Mouse (Mus musculus) lung, postnatal 0 days (tissue): ENCODE measurements around the gene Skp1a. TPM values are rescaled to one million over a fixed set of nuclear protein-coding genes. Genes with fewer than 3 reads are reported as not detected.

ENCODE experiments used
- ATAC-seq: fragments of 200-750 bp; cut with Nextera tagmentation; 2 replicates; pipeline ENCODE4 v1.8.0; 2017; ENCODE audit warnings: moderate library complexity
- DNase-seq: peaks from one replicate; pipeline ENCODE4 v3.0.0-alpha.2; 2016; ENCODE audit warnings: low spot score
- H3K27ac ChIP-seq: fragments of 300-500 bp; sonication (generic); 2 replicates; pipeline ENCODE4 v1.5.1; 2014; ENCODE audit warnings: antibody characterized with exemption, mild to moderate bottlenecking, low read length, mixed read lengths
- H3K27me3 ChIP-seq: fragments of 300-500 bp; sonication (generic); replicated peaks from 2 replicates; pipeline ENCODE4 v1.6.1; 2014; ENCODE audit warnings: low read length, mixed read lengths; ENCODE audit not compliant: insufficient read depth
- H3K36me3 ChIP-seq: fragments of 300-500 bp; sonication (generic); 2 replicates; pipeline ENCODE4 v1.6.1; 2014; ENCODE audit warnings: low read length, mixed read lengths; ENCODE audit not compliant: insufficient read depth
- H3K4me1 ChIP-seq: fragments of 300-500 bp; sonication (generic); 2 replicates; pipeline ENCODE4 v1.6.1; 2014; ENCODE audit warnings: antibody characterized with exemption, low read depth, low read length, mixed read lengths; ENCODE audit not compliant: insufficient read depth
- H3K4me2 ChIP-seq: fragments of 300-500 bp; sonication (generic); replicated peaks from 2 replicates; pipeline ENCODE4 v1.6.1; 2014; ENCODE audit warnings: low read depth, mild to moderate bottlenecking, low read length, moderate library complexity, mixed read lengths
- H3K4me3 ChIP-seq: fragments of 300-500 bp; sonication (generic); 2 replicates; pipeline ENCODE4 v1.5.1; 2014; ENCODE audit warnings: low read depth, low read length
- H3K9ac ChIP-seq: fragments of 300-500 bp; sonication (generic); replicated peaks from 2 replicates; pipeline ENCODE4 v1.6.1; 2014; ENCODE audit warnings: low read depth, mild to moderate bottlenecking
- H3K9me3 ChIP-seq: fragments of 300-500 bp; sonication (generic); 2 replicates; pipeline ENCODE4 v1.6.1; 2016; ENCODE audit warnings: low read length, mixed read lengths
- CTCF ChIP-seq: IDR thresholded peaks from 2 replicates; pipeline ENCODE4 v1.5.1; 2016; ENCODE audit warnings: antibody characterized with exemption, mild to moderate bottlenecking
- EP300 ChIP-seq: IDR thresholded peaks from 2 replicates; pipeline ENCODE4 v1.6.1; 2016; ENCODE audit warnings: antibody characterized with exemption, mild to moderate bottlenecking, control low read depth
- WGBS: fragments of 180-500 bp; shearing (Covaris S2); extraction: QIAGEN DNeasy Blood & Tissue Kit; methylation state at CpG from one replicate; pipeline ENCODE4 v1.1.7; 2014; 5-methylcytosine and 5-hydroxymethylcytosine counted together
- polyA plus RNA-seq: library from polyadenylated mRNA; unstranded; fragments of >200 nt; fragmentation: Nextera tagmentation; extraction: Ambion mirVana; gene quantifications from 2 replicates; pipeline ENCODE4 v1.2.1, GENCODE M21; 2015

Gene Skp1a
- polyA plus RNA-seq, 1 experiment from 2014 or later = 552 TPM

DNA sequence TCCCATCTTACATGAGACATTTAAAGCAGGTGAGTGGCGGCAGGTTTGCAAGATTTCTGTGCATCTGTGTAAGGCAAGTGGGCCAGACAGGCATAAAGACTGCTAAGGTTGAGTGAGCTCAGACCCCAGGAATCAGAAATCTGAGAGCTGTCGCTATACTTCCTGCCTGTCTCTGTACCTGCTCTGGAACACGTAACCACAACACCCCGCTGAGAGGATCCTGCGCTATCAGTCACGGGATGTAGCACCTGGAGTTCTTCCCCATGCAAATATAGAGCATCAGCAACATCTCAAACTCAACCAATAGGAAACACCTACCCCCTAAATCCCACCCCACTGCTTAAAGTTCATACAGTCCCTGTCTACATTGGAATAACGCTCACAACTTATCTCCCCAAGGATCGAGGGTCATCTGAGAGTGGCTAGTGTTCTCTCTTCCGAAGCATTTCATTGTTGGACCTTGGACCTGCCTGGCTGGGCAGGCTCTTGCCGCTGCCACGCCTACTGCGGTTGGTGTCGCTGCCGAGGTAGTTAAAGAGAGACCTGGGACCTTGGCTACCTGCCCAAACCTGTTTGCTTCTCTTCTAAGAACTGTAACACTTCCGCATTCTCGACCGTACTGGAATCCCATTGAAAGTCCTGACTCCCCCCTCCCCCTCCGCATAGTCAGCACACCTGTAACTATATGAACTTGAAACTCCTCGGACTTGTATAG, 7.7 kb upstream of the Skp1a start:
- Histone ChIP-seq H3K9me3 (no peaks in the 10 kb centered on the region), H3K36me3 (no peaks in the 10 kb centered on the region), H3K27me3 (no peaks in the 10 kb centered on the region), H3K9ac (no peak overlapping the region), H3K27ac (no peak overlapping the region), H3K4me1 (no peaks in the 10 kb centered on the region), H3K4me3 (no peak overlapping the region), H3K4me2 (peak overlapping the region; percentile 37)
- TF ChIP-seq EP300 (peak; percentile 76), CTCF (peak; percentile 11; the same call in 1 of the 2 replicates)
- WGBS = 7% methylated on average over 19 of the region's 19 CpGs
- DNase-seq (peak; percentile 96), ATAC-seq (peak; percentile 91)

DNA sequence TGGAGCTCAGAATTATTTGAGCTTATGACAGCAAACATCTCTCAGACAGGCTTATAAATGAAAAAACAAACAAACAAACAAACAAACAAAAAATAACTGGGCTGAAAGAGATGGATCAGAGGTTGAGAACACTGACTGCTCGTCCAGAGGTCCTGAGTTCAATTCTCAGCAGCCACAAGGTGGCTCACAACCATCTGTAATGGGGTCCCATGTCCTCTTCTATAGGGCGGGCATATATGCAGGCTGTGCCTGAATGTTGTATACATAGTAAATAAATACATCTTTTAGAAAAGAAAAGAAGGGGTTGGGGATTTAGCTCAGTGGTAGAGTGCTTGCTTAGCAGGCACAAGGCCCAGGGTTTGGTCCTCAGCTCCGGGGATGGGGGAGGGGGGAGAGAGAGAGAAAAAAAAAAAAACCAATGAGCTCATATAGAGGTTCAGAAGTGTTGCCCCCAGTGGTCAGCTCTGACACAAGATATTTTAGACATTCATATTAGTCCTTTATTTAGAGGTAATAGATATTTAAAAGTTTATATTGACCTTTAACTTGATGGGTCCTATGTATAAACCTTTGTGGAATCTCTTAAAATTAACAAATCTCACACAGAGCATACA, 5.7 kb upstream of the Skp1a start:
- TF ChIP-seq EP300 (no peak), CTCF (no peak; the same call in 1 of the 2 replicates)
- H3K27ac ChIP-seq = no peak overlapping the region
- no peak for ATAC-seq
- WGBS = 43% methylated on average over 3 of the region's 3 CpGs
- DNase-seq = no peak
- no peaks in the 10 kb centered on the region for H3K36me3 ChIP-seq
- peaks cover 6% of the 10 kb centered on the region; the same call in 1 of the 2 replicates for H3K4me1 ChIP-seq
- no peaks in the 10 kb centered on the region for H3K9me3 ChIP-seq
- H3K9ac ChIP-seq = no peak overlapping the region
- H3K4me2 ChIP-seq = no peak overlapping the region
- no peaks in the 10 kb centered on the region for H3K27me3 ChIP-seq
- H3K4me3 ChIP-seq = no peak overlapping the region

DNA sequence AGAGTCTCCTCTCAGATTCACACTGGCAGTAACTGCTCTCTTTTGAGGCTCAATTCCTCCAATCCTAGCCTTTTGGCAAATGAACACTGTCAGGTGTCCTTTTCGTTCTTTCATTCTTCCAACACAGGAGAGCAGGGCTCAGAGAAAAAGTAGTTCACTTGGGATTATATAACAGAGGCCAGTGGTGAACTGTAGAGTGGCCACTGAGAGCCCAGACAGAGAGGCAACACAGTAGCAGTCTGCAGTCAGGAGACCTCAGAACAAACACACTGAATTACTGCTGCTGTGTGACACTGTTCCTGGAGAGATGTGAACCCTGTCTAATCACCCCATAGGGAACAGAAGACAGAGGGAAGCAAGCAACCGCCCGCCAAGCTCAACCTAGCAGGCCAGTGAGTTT, 4.7 kb upstream of the Skp1a start:
- H3K4me2 ChIP-seq = no peak overlapping the region
- H3K27ac ChIP-seq = no peak overlapping the region
- no peak overlapping the region for H3K4me3 ChIP-seq
- H3K4me1 ChIP-seq = peaks cover 8% of the 10 kb centered on the region; the same call in 1 of the 2 replicates
- no peaks in the 10 kb centered on the region for H3K9me3 ChIP-seq
- WGBS = 77% methylated on average over 3 of the region's 3 CpGs
- ATAC-seq (no peak), DNase-seq (no peak)
- H3K36me3 ChIP-seq = no peaks in the 10 kb centered on the region
- no peak overlapping the region for H3K9ac ChIP-seq
- no peaks in the 10 kb centered on the region for H3K27me3 ChIP-seq
- TF ChIP-seq CTCF (no peak), EP300 (no peak)

DNA sequence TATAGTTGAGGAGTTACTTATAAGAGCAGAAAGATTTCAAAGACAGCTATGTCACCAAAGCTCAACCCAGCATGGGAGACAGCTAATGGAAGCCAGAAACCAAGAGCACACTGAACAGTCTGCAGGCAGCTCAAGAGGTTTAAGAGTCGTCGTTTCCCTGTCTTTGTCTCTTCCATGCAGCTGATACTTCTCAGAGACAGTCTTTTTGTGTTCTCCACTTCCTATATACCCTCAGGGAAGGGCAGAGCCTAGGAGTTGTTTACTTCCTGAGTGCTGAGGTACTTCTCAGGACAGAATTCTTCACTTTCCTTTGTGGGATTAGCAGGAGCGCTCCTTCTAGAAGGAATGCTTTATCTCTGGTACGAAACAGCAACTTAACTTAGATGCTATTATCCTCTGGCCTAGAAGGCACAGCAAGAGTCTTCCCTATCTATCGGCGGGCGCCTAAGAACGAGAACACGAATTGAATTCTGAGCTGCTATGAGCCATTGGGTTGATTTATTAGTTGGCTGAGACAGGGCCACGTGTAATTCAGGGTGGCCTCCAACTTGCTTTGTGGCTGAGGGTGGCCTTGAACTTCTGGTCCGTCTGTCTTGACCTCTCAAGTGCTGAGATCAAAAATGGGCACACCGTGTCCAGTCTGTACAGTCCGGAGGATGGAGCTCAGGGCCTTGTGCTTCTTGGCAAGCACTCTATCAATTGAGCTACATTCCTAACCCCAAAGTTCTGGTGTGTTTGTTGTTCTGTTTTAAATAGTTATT, 4.1 kb upstream of the Skp1a start:
- TF ChIP-seq CTCF = no peak
- no peak for TF ChIP-seq EP300
- peaks cover 8% of the 10 kb centered on the region; the same call in 1 of the 2 replicates for H3K4me1 ChIP-seq
- H3K27me3 ChIP-seq = no peaks in the 10 kb centered on the region
- no peak for ATAC-seq
- no peak overlapping the region for H3K4me3 ChIP-seq
- no peak overlapping the region for H3K27ac ChIP-seq
- DNase-seq = no peak
- H3K9ac ChIP-seq = no peak overlapping the region
- 68% methylated on average over 13 of the region's 13 CpGs for WGBS
- no peaks in the 10 kb centered on the region for H3K36me3 ChIP-seq
- H3K4me2 ChIP-seq = no peak overlapping the region
- no peaks in the 10 kb centered on the region for H3K9me3 ChIP-seq

DNA sequence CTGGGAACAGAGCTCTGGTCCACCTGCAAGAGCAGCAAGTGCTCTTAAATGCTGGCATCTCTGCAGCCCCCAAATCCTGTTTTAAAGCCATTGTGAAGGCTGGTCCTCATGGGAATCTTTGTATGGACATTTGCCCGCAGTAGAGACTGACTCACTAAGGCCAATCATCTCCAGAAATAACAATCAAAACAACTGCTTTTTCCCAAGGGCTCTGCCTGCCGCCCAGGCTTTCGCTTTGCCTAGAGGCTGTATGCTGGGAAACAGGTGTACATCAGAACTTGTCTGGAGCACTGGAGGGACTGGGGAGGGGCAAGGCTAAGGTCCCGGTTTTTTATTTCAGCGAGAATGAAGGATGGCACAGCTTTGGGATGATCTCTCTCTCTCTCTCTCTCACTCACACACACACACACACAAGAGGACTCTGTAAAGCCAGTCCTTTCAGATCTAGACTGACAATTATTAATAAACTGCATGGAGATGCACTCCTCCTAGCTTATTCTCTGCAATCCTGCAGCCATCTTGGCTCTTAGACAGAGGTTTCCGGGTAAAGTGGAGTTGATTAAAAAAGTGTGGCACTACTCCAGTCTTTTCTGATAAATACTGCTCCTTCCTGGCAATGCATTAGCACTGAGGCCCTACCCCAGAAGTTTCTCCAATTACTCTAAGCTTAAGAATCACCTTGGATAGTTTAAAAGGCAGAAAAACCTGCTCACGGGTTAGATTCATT, 2.9 kb upstream of the Skp1a start:
- no peak overlapping the region for H3K9ac ChIP-seq
- 78% methylated on average over 7 of the region's 7 CpGs for WGBS
- H3K36me3 ChIP-seq = no peaks in the 10 kb centered on the region
- H3K4me3 ChIP-seq = no peak overlapping the region
- peaks cover 13% of the 10 kb centered on the region; the same call in 1 of the 2 replicates for H3K4me1 ChIP-seq
- H3K9me3 ChIP-seq = no peaks in the 10 kb centered on the region
- no peak for DNase-seq
- no peak overlapping the region for H3K4me2 ChIP-seq
- no peak for ATAC-seq
- no peaks in the 10 kb centered on the region for H3K27me3 ChIP-seq
- no peak overlapping the region for H3K27ac ChIP-seq
- no peak for TF ChIP-seq CTCF
- TF ChIP-seq EP300 = no peak
